Mouse (Mus musculus): ENCODE data around the gene Zfp853. TPM values are rescaled to one million over a fixed set of nuclear protein-coding genes. Genes with fewer than 3 reads are reported as not detected.

The Zfp853 gene
- polyA plus RNA-seq, 1 experiment from 2014 or later, result not detected

Other genes starting within 250 kb of the Zfp853 start
- 43.4 and 47.1 TPM in 2 replicates for gene Rnf216, start 180.6 kb downstream of the Zfp853 start, polyA plus RNA-seq (2016; fragmentation: Nextera tagmentation; extraction: Ambion mirVana)
- not detected in 2 replicates for gene Olfr718-ps1, start 146.0 kb downstream of the Zfp853 start, polyA plus RNA-seq (2016; fragmentation: Nextera tagmentation; extraction: Ambion mirVana)
- 18.0 and 18.1 TPM in 2 replicates for gene Rbak, start 112.8 kb downstream of the Zfp853 start, polyA plus RNA-seq (2016; fragmentation: Nextera tagmentation; extraction: Ambion mirVana)
- not detected in 2 replicates for gene Spdye4b, start 112.6 kb downstream of the Zfp853 start, polyA plus RNA-seq (2016; fragmentation: Nextera tagmentation; extraction: Ambion mirVana)
- gene Spdye4a, start 66.7 kb downstream of the Zfp853 start, polyA plus RNA-seq (2016; fragmentation: Nextera tagmentation; extraction: Ambion mirVana), result not detected in 2 replicates
- 28.1 and 29.3 TPM in 2 replicates for gene Zfp12, start 58.5 kb downstream of the Zfp853 start, polyA plus RNA-seq (2016; fragmentation: Nextera tagmentation; extraction: Ambion mirVana)
- gene Zfp316, start 23.6 kb downstream of the Zfp853 start, polyA plus RNA-seq (2016; fragmentation: Nextera tagmentation; extraction: Ambion mirVana), result 17.3 and 17.4 TPM in 2 replicates
- gene E130309D02Rik, start 21.7 kb upstream of the Zfp853 start, polyA plus RNA-seq (2016; fragmentation: Nextera tagmentation; extraction: Ambion mirVana), result 53.2 and 57.4 TPM in 2 replicates
- 71.5 and 82.7 TPM in 2 replicates for gene Zdhhc4, start 35.6 kb upstream of the Zfp853 start, polyA plus RNA-seq (2016; fragmentation: Nextera tagmentation; extraction: Ambion mirVana)
- 0.19 and 0.37 TPM in 2 replicates for gene Grid2ip, start 63.7 kb upstream of the Zfp853 start, polyA plus RNA-seq (2016; fragmentation: Nextera tagmentation; extraction: Ambion mirVana)
- gene Kdelr2, start 110.2 kb upstream of the Zfp853 start, polyA plus RNA-seq (2016; fragmentation: Nextera tagmentation; extraction: Ambion mirVana), result 164 and 183 TPM in 2 replicates
- gene Daglb, start 171.0 kb upstream of the Zfp853 start, polyA plus RNA-seq (2016; fragmentation: Nextera tagmentation; extraction: Ambion mirVana), result 14.8 and 16.3 TPM in 2 replicates
- 410 and 452 TPM in 2 replicates for gene Rac1, start 234.4 kb upstream of the Zfp853 start, polyA plus RNA-seq (2016; fragmentation: Nextera tagmentation; extraction: Ambion mirVana)